Mouse (Mus musculus) gastrocnemius, postnatal 25 days (tissue): ENCODE results near the gene 1700066M21Rik. TPM values are rescaled to one million over a fixed set of nuclear protein-coding genes. Genes with fewer than 3 reads are reported as not detected.

Source experiments
- DNase-seq: peaks from one replicate; pipeline ENCODE4 v3.0.0; 2022
- long read RNA-seq, 2 experiments: library from polyadenylated mRNA; stranded (forward); transcript quantifications; one replicate each; pipeline ENCODE4 v2.0.0; 2021
- total RNA-seq, 2 experiments: library from RNA; stranded (reverse); gene quantifications; 1 replicate in 1 of 2; 2 replicates in 1 of 2; pipeline ENCODE4 v1.2.3; 2021

1700066M21Rik gene
- total RNA-seq, result 1 to 10 TPM; 2.3 to 2.5 TPM
- long read RNA-seq, experiment 1, partial matches to known transcripts, result 0 of 4 reads
- long read RNA-seq, experiment 1, other reads (novel, unspliced or antisense), result 3 of 4 reads
- long read RNA-seq, experiment 2, partial matches to known transcripts, result 0 of 1 reads
- long read RNA-seq, experiment 2, other reads (novel, unspliced or antisense), result 1 of 1 reads

GRCm38 (mm10) chr1:57377376-57378341 is at the start of gene 1700066M21Rik:
1700066M21Rik (plus strand) TSS chr1:57377620.
- DNase-seq, result peak; percentile 93

GRCm38 (mm10) chr1:57329285-57330093 is 47.9 kb upstream of the 1700066M21Rik start:
- DNase-seq, result no peak

GRCm38 (mm10) chr1:57330228-57330627 is 47.2 kb upstream of the 1700066M21Rik start:
- DNase-seq, result no peak

GRCm38 (mm10) chr1:57332040-57332439 is 45.4 kb upstream of the 1700066M21Rik start:
- DNase-seq, result no peak

GRCm38 (mm10) chr1:57333550-57334213 is 43.7 kb upstream of the 1700066M21Rik start:
- no peak for DNase-seq

GRCm38 (mm10) chr1:57335200-57335599 is 42.2 kb upstream of the 1700066M21Rik start:
- DNase-seq, result no peak

- DNase-seq, result no peak
These were observed 38.1 kb upstream of the 1700066M21Rik start for GRCm38 (mm10) chr1:57339156-57339796.

GRCm38 (mm10) chr1:57341197-57341596 is 36.2 kb upstream of the 1700066M21Rik start:
- no peak for DNase-seq

GRCm38 (mm10) chr1:57347487-57347886 is 29.9 kb upstream of the 1700066M21Rik start:
- no peak for DNase-seq

- no peak for DNase-seq
These were observed 25.5 kb upstream of the 1700066M21Rik start for GRCm38 (mm10) chr1:57351941-57352340.

GRCm38 (mm10) chr1:57358546-57358945 is 18.9 kb upstream of the 1700066M21Rik start:
- DNase-seq, result no peak

GRCm38 (mm10) chr1:57367446-57367845 is 10.0 kb upstream of the 1700066M21Rik start:
- no peak for DNase-seq

GRCm38 (mm10) chr1:57369111-57369510 is 8.3 kb upstream of the 1700066M21Rik start:
- DNase-seq, result no peak

GRCm38 (mm10) chr1:57370451-57370850 is 7.0 kb upstream of the 1700066M21Rik start:
- DNase-seq, result no peak

GRCm38 (mm10) chr1:57375276-57375675 is 2.1 kb upstream of the 1700066M21Rik start:
- DNase-seq, result no peak

- no peak for DNase-seq
These were observed 614 bp upstream of the 1700066M21Rik start for GRCm38 (mm10) chr1:57376806-57377205.

GRCm38 (mm10) chr1:57386519-57386918 is 9.1 kb downstream of the 1700066M21Rik start:
- DNase-seq, result no peak

GRCm38 (mm10) chr1:57387876-57388275 is 10.5 kb downstream of the 1700066M21Rik start:
- DNase-seq, result no peak

- no peak for DNase-seq
These were observed 11.2 kb downstream of the 1700066M21Rik start for GRCm38 (mm10) chr1:57388402-57389155.

GRCm38 (mm10) chr1:57390993-57391790 is 13.8 kb downstream of the 1700066M21Rik start:
- DNase-seq, result no peak
